Mouse (Mus musculus) lung, postnatal 36 days (tissue): ENCODE measurements around the gene Gm49354.
"Not testable (repeated sequence)": the region's sequence is repeated elsewhere in the genome, so short reads cannot be mapped to it uniquely, and the experiment has no call there.

Source experiments
- DNase-seq: peaks from one replicate; pipeline ENCODE4 v3.0.0; 2022; ENCODE audit warnings: mixed read lengths

Gm49354 gene

DNA sequence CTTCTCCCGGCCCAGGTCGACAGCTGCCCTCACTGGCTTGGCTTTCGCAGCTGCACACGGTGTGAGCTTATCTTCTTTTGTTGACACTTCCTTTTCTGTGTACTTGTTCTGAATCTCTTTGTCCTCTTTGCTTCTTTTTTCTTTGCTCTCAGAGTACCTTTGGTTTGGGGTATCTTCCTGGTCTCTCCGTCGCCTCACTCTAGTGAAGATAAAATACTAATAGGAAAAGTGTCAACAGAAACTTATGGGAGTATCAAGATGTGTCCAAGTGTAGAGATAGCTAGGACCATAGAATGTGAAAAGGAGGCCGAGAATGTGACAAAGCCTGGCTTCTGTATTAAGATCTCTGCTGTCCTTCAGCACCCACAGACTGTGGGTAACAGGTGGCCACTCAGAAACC lies at the start of gene Gm49354:
Gm49354 (minus strand) TSS at position 101 of the 400 bp plus-strand sequence.
- DNase-seq, result no peak

DNA sequence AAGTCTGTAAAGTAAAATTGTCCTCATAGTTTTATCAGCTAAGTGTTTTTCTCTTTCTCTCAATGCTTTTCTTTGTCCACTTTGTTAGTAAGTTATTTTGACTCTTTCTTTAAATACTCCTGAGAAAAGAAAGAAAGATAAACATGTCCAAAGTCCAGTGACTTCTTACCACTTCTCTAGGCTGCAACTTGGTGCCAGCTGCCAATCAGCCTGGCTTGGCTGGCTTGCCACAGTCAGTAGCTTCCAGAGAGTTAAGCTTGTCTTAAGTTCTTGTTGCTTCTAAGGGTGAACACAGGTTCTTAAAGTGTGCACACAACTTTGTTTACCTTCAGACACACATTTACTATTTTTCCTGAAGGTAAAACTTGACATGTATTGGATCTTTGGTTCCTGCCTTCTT lies 43.9 kb upstream of the Gm49354 start:
- DNase-seq, result no peak

DNA sequence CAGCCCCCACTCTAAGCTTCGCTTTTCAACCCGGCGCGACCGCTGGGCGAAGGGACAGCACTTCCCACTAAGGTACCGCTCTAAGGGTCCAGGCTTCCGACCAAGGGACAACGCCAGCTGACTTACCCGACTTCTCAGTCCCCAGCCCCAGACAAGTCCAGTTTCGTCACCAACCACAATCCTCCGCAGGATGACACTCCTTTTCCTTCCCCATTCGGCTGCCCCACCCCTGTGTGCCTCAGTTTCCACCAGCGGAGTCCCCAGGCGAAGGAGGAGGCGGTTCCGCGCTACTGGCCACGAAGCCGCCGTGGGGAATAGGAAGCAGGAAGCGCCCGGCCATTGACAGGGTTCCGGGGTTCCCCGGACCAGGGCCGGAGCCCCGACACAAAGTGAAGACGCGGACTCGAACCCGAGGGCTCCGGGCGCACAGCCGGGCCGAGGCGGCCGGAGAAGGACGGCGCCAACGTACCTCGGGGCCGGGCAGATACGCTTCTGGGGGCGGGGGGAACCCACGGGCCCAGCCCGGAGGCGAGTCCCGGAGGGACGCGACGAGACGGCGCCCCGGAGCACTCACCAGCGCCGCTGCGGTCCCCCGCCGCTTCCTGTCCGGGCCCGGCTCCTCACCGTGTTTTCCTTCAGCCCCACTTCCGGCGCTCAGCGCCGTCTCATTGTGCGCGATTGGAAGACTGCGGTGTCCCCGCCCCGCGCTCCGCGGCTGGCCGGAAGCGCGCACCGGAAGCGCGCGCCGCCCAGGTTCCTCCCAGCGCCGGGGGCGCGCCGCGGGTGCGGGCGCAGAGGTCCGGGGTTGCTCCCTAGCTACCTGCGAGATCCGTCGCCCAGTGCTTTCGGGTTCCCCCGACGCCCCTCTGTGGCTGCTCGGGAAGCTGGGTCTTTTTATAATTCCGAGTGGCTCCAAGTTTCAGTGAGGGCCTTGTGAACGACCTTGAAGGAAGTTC lies 40.7 kb upstream of the Gm49354 start, which contains the start of gene Tut7:
Tut7 (minus strand) TSS at position 641 of the 956 bp plus-strand sequence.
- DNase-seq, result peak; percentile 95

DNA sequence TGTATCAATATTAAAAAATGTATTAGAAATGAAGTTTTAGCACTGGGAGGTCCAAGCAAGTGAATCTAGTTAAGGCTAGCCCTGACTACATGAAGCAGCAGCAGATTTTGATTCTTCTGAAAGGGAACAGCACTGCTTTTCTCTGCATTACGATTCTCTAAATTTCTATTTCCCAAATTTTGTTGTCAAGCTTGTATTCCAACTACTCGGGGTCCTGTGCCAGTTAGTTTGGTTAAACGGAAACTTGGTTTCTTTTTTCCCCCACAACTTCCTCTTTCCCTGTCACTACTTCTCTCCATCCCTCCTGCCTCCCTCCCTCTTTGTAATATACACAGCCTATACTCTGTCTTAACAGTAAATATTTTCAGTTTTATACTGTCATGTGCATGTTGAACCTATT lies 38.8 kb upstream of the Gm49354 start:
- DNase-seq, result no peak

DNA sequence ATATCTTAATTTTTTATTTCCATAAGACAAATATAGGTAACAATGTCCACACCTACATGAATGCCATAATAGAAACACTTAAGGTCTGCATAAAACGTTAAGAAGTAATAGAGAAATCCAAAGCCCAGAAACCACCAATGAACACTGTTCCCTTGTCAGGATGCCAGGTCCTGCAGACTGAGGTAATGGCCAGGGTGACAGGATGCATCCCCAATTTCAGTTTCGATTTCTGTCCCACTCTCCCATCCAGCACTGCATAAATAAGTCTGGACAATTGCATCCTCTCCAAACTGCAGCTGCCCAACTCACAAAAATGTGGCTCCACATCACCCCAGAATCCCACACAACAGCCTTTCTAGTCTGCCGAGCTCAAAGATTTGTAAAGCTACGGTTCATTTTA lies 38.1 kb upstream of the Gm49354 start:
- DNase-seq, result peak; percentile 68

DNA sequence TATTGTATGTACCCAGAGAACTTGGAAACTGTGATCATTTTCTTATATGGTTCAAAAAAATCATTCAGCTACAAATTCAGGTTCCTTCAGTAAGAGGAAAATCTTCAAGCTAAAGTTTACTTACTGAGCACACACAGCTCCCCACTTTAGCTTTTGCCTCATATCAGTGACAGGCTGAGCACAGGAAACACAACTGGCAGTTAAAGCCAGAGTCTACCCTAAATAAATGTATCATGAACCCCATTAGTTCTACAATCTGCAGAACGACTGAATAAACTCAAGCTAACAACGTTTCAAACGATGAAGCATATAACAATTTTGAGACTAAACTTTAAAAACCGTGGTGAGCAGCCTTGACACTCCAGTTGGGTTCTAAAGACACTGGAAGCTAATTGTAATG lies 35.3 kb upstream of the Gm49354 start:
- no peak for DNase-seq

DNA sequence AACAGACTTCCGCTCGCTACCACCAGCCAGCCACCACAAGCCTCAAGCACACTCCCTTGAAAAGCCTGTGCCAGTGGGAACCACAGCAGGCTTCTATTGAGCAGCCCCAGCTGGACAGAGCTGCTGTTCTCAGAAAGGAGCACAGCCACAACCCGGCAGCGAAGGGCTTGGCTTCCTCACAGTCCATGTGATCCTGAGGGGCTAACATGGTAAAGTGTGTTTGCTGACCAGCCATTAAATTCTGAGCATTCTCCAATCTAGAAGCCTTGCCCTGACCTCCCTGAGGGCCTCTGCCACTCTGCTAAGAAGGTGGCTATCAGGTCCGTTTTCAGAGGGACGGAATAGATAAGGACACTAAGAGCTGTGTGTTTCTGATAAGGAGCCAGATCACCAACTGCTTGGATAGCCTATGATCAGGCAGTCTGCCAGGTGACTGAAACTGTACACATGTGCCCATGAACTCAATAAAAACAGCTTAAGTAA lies 32.1 kb upstream of the Gm49354 start:
- peak; percentile 37 for DNase-seq

DNA sequence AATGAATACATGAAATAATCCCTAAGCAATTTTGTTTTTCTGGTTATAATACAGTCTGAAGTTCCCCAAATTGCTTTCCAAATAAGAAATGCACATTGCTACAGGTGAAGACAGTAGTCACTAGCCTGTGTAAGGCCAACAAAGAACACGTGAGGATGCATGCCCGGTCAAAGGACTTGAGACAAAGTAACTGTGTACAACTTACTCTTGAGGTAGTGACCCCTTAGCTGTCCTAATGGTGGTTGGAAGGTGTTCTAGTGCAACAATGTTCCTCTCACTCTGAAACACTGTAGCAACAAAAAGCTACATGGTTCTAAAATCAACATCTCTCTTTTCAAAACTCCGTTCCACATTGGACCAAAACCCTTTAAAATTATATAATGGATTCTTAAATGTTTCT lies 29.5 kb upstream of the Gm49354 start:
- no peak for DNase-seq

DNA sequence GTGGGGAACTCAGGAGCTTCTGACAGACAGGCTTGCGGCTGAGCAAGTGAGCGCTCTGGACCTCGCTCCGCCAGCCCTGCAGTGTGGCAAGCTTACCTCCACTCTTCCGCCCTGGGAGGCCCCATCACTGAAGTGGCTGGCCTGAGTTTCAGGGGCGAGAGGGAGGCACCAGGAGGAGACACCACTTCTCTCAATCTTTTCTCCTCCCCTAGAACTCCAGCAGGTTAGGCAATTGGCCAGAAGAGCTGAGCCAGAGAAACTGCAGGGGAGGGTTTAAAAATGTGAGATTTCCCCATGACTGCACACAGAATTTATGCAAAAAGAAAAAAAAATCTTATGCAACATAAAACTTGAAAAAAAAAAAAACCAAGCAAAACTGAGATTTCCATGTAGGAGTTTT lies 19.0 kb upstream of the Gm49354 start:
- DNase-seq, result no peak

DNA sequence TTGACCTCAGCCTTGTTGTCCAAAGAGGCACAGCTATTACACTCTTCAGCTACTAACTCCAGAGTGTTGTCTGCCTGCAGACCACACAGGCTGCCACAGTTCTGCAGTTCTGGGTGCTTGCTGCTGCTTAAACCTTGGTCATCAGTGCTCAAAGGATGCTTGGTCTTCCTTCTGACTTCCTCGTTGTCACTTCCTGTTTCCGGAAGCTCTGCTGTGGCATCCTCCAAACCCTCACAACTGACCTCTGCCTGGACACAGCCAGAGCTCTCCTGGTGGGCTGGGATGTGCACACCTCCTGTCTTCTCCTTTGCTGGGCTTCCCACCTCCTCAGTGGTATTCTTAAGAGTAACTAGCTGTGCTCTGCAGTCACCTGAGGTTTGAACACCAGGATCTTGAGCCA lies 18.0 kb upstream of the Gm49354 start:
- DNase-seq, result no peak

DNA sequence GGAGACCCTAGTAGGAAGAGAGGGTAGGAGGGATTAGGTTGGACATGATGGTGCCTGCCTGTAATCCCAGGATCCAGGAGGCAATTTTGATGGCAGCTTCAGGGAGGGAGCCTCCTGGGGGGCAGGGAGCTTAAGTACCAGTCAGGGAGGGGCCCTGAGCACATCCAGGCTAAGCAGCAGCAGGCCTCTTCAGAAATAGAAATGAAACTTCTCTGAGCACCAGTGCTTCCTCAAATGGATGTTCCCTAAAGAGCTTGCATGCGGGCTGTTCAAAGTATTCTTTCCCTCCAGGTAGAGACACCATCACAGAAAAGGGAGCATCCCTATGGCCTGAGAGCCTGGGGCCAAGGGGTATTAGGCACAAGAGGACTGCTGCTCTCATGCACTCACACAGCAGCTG lies 16.3 kb upstream of the Gm49354 start:
- DNase-seq, result no peak

DNA sequence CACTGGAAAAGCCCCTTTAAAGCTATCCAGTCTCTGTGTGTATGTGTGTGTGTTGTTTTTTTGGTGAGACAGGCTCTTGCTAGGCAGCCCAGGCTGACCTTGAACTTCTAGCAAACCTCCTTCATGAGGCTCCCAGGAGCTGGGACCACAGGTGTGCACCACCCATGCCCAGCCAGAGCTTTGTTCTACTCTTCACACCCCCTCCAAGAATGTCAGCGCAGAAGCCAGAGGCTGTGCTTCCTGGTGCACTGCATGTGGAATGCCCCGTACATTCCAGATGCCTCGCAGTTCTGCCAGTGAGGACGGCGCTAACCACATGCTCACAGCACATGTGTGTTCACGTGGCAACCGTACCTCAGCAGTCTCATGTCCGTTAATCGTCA lies 14.4 kb upstream of the Gm49354 start:
- DNase-seq, result no peak

DNA sequence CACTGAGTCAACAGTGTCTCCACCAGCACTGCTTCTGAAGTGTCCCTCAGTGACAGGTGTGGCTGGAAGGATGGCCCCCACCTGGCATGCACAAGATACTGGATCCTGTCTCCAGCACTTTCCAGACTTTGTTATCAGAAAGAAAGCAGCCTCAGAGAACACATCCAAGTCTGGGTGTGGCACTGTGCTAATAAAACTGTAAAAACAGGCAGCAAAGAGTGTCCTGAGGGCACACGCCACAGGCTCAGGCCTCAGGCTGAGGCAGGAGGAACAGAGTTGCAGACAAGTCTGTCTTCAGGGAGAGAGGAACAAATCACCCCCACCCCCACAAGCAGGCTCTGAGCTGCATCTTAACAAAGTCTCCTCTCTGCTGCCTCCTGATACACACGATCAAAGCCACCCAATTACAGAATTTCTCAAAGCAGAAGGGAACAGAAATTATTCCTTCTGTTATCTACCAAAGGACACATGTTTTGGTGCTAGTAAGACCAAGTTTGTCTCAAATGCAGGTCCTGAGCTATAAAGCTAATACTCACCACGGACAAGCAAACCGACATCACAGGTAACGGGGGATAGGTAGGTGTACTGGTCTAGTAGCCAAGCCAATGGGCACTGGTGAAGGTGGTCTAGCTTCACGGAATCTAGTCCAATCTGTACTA lies 13.9 kb upstream of the Gm49354 start:
- DNase-seq, result no peak

DNA sequence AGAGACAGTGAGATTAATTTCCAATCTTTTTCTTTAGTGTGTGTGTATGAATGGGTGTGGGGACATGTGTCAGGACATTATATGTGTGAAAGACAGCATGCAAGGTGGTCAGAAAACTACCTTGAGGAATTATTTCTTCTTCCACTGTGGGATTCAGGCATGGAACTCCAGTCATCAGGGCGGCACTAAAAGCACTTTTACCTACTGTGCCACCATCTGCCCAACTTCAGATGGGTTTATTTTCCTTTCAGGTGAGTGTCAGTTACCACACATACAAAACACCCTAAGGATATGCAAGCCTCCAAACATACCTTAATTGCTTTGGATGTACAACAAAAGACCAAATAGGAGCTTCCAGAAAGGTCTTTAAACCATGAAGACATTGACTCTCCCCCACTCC lies 12.7 kb upstream of the Gm49354 start:
- no peak for DNase-seq

DNA sequence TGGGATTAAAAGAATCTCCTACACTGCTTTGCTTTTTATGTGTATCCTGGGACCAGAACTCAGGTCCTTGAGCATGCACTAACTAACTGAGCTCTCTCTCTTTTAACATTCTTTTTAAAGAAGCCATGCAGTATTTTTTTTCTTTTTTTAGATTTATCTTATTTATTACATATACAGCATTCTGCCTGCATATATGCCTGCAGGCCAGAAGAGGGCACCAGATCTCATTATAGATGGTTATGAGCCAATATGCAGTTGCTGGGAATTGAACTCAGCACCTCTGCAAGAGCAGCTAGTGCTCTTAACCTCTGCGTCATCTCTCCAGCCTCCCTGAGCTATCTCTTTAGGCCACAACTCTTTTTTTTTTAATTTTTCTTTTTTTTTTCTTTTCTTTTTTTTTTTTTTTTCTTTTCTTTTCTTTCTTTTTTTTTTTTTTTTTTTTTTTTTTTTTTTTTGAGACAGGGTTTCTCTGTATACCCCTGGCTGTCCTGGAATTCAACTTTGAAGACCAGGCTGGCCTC lies 2.2 kb downstream of the Gm49354 start:
- DNase-seq, result not testable (repeated sequence)

DNA sequence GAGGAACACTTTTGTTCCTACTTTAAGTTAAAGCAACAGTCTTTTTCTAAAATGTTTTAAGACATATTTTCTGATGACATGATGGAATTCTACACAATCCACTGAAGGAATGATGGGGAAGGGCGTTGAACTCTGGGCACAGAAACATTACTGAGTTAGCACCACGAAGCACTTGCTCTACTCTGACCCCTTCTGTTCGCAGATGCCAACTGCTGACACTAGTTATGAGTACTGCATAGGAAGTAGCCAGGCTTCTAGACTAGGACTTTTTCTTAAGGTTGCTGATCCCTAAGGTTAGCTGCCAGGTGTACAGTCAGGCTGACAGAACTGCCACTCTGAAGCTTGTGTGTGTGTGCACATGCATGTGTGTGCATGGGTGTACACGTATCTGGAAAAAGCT lies 2.8 kb downstream of the Gm49354 start:
- no peak for DNase-seq

DNA sequence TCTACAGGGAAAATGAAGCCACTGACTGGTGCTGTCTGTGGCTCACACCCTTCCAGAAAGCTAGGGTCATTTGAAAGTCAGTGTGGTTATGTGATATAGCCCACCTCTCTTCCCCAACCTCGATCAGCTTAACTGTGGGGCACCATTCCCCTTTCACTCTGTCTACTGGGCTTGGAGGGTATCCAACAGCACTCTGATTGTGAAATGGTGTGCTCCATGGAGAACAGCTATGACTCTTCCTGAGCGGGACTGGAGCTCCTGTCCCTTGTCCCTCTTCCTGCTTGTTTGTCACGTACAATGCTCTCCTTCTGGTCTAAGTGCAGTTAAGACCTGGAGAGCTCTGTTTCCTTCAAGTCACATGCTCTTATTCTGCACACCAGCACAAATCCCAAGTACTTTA lies 6.9 kb downstream of the Gm49354 start:
- DNase-seq, result peak; percentile 56

DNA sequence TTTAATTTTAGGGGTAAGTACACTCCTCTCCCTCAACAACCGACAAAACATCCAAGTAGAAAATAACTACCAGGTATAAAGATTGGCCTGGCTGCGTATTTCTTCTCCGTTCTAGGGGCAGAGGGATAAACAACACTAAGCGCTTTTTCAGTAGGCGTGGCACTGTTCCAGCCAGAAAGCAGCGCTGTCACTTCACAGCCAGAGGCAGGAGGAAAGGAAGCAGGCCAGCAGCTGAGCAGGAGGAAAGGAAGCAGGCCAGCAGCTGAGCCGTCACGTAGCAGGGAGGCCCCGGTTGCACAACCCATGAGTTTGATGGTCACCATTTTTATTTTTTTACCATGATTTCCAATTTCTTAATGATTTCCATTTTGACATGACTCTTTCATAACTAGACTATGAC lies 10.8 kb downstream of the Gm49354 start:
- peak; percentile 87 for DNase-seq

DNA sequence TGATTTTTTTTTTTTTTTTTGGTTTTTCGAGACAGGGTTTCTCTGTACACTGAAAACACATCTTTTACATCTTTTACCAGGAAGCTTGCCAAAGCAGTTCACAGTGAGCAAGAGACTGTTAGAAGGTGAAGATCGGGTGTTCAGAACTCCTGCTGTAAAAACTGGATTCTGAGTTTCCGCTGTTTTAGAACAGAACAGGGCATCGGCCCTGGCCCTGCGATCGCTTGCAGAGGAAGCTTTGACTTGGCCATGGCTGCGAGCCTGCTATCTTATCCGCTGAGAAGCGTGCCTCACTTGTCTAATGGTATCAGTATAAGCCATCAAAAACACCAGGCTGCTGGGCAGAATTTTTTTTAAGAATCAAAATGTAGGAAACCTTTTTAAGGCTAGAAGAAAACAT lies 11.2 kb downstream of the Gm49354 start:
- peak; percentile 26 for DNase-seq

DNA sequence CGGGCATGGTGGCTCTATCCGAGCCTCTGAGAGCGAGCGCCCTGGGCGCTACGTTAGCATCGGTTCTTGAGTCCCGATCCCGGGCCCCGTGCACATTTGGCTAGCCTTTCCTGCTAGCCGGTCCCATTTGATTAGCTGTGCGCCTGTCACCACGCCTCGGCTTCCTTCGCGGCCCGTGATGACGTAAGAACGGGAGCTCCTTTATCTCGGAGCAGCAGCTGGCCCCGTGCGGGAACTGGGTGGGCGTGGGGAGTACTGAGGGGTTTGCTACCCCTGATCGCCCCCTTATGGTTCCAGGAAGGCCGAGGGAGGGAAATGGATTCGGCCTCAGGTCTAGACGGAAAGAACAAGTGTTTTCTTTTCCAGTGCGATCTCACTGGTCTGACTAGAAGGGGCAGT lies 11.9 kb downstream of the Gm49354 start:
- DNase-seq, result peak; percentile 90

DNA sequence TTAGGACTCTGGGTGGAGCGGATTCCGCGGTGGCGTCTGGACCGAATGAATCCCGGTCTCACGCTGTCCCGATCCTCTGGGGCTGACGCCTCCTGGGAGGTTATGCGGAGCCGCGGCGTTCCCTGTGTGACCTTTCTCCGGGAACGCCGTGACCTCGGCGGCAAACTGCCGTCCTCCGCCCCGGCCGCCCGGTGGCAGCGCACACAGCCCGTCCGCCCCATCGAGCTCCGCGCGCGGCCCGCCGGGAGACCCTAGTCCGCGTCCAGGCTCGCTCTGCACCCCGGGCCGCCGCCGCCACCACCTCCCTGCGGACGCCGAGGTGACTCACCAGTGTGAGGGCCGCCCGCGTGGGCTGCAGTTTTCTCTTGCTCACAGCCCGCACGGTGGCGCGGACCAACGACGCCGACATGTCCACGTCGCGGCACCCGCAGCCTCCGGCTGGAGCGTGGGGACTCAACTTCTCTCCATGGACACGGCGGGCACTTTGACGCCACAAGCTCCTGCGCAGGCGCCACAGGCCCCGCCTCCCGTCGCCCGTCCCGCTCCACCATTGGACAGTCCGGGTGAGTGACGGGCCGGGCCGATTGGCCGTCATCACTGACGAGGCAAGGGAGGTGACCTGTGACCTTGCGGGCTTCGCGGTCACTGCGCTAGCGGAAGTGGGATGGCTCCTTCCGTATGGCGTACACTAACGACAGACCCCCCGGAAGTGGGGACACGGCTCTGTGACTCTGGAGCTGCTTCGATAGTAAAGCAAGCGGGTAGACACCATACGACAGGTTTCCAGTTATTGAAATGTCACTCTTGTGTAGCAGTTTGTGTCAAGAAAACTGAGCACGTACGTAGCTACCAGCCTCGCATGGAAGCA lies 12.5 kb downstream of the Gm49354 start, which contains the start of gene Isca1:
Isca1 (minus strand) TSS at position 515 of the 868 bp plus-strand sequence.
- DNase-seq, result peak; percentile 99

DNA sequence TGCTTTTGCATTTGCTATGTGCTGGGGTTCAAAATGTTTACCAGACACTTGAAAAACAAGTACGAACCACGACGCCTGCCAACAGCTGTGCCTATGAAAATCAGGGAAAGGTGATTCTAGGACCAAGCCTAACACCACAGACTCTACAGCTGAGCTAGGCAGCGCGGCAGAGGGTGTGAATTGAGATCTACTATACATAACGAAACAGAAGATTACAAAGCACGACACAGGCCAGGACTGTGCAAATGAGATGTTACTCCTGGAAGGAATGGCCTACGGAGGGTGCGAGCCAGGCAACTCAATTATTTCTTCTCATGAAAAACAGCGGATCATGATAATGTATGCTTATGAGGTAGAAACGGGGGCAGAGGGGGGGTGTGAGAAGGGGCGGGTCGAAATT lies 13.5 kb downstream of the Gm49354 start:
- peak; percentile 31 for DNase-seq
